Mouse (Mus musculus): Measurements from ENCODE around the gene Vstm5. TPM values are rescaled to one million over a fixed set of nuclear protein-coding genes. Genes with fewer than 3 reads are reported as not detected.
"Not testable (repeated sequence)": the region's sequence is repeated elsewhere in the genome, so short reads cannot be mapped to it uniquely, and the experiment has no call there.

Vstm5 gene
- 7.9 and 8.7 TPM in 2 replicates for polyA plus RNA-seq (2015; fragmentation: Nextera tagmentation; extraction: Ambion mirVana)

- Histone ChIP-seq H3K4me2 (replicated peaks; ENCODE audit: low read depth, low read length) (peak within 1 kb of the TSS; percentile 84), H3K36me3 (ENCODE audit: insufficient read depth, low read length) (no peaks in the 10 kb centered on the region), H3K4me1 (ENCODE audit: insufficient read depth, low read length) (peaks cover 14% of the 10 kb centered on the region), H3K4me3 (ENCODE audit: low read length) (peak within 1 kb of the TSS; percentile 57), H3K9ac (replicated peaks; ENCODE audit: low read length) (peak within 1 kb of the TSS; percentile 73), H3K27me3 (ENCODE audit: insufficient read depth, low read length) (no peaks in the 10 kb centered on the region), H3K9me3 (ENCODE audit: low read length) (no peaks in the 10 kb centered on the region), H3K27ac (ENCODE audit: low read length) (peak within 1 kb of the TSS; percentile 57)
- 4% methylated on average over 35 of the region's 35 CpGs for WGBS
- peak; percentile 62 for ATAC-seq (ENCODE audit: low FRiP score, low TSS enrichment)
These were observed at the start of gene Vstm5 for GRCm38 (mm10) chr9:15239042-15239925. TSS of gene Vstm5 (plus strand) at chr9:15239045.

- H3K36me3 ChIP-seq (ENCODE audit: insufficient read depth, low read length); H3K27me3 ChIP-seq (ENCODE audit: insufficient read depth, low read length); H3K4me3 ChIP-seq (ENCODE audit: low read length); ATAC-seq (ENCODE audit: low FRiP score, low TSS enrichment); H3K9me3 ChIP-seq (ENCODE audit: low read length); H3K4me2 ChIP-seq (replicated peaks; ENCODE audit: low read depth, low read length); H3K4me1 ChIP-seq (ENCODE audit: insufficient read depth, low read length); H3K9ac ChIP-seq (replicated peaks; ENCODE audit: low read length); H3K27ac ChIP-seq (ENCODE audit: low read length): not testable (repeated sequence)
- 83% methylated on average over 10 of the region's 10 CpGs for WGBS
These were observed 44.0 kb upstream of the Vstm5 start for GRCm38 (mm10) chr9:15194806-15195205.

- 76% methylated on average over 4 of the region's 4 CpGs for WGBS
- no peak overlapping the region for H3K4me3 ChIP-seq (ENCODE audit: low read length)
- no peaks in the 10 kb centered on the region for H3K4me1 ChIP-seq (ENCODE audit: insufficient read depth, low read length)
- H3K9me3 ChIP-seq (ENCODE audit: low read length): no peaks in the 10 kb centered on the region
- H3K9ac ChIP-seq (replicated peaks; ENCODE audit: low read length): no peak overlapping the region
- H3K4me2 ChIP-seq (replicated peaks; ENCODE audit: low read depth, low read length): no peak overlapping the region
- no peak for ATAC-seq (ENCODE audit: low FRiP score, low TSS enrichment)
- H3K27ac ChIP-seq (ENCODE audit: low read length): no peak overlapping the region
- no peaks in the 10 kb centered on the region for H3K36me3 ChIP-seq (ENCODE audit: insufficient read depth, low read length)
- H3K27me3 ChIP-seq (ENCODE audit: insufficient read depth, low read length): no peaks in the 10 kb centered on the region
These were observed 32.2 kb upstream of the Vstm5 start for GRCm38 (mm10) chr9:15206631-15207030.

GRCm38 (mm10) chr9:15209320-15209719, 29.5 kb upstream of the Vstm5 start:
- WGBS: 78% methylated on average over 2 of the region's 2 CpGs
- no peak overlapping the region for H3K9ac ChIP-seq (replicated peaks; ENCODE audit: low read length)
- no peaks in the 10 kb centered on the region for H3K4me1 ChIP-seq (ENCODE audit: insufficient read depth, low read length)
- no peak for ATAC-seq (ENCODE audit: low FRiP score, low TSS enrichment)
- H3K27ac ChIP-seq (ENCODE audit: low read length): no peak overlapping the region
- H3K4me3 ChIP-seq (ENCODE audit: low read length): no peak overlapping the region
- no peaks in the 10 kb centered on the region for H3K9me3 ChIP-seq (ENCODE audit: low read length)
- no peaks in the 10 kb centered on the region for H3K27me3 ChIP-seq (ENCODE audit: insufficient read depth, low read length)
- no peaks in the 10 kb centered on the region for H3K36me3 ChIP-seq (ENCODE audit: insufficient read depth, low read length)
- H3K4me2 ChIP-seq (replicated peaks; ENCODE audit: low read depth, low read length): no peak overlapping the region

GRCm38 (mm10) chr9:15211876-15212275, 27.0 kb upstream of the Vstm5 start:
- ATAC-seq (ENCODE audit: low FRiP score, low TSS enrichment): no peak
- Histone ChIP-seq H3K4me1 (ENCODE audit: insufficient read depth, low read length) (no peaks in the 10 kb centered on the region), H3K4me2 (replicated peaks; ENCODE audit: low read depth, low read length) (no peak overlapping the region), H3K4me3 (ENCODE audit: low read length) (no peak overlapping the region), H3K27ac (ENCODE audit: low read length) (no peak overlapping the region), H3K36me3 (ENCODE audit: insufficient read depth, low read length) (no peaks in the 10 kb centered on the region), H3K9me3 (ENCODE audit: low read length) (no peaks in the 10 kb centered on the region), H3K27me3 (ENCODE audit: insufficient read depth, low read length) (no peaks in the 10 kb centered on the region), H3K9ac (replicated peaks; ENCODE audit: low read length) (no peak overlapping the region)
- 76% methylated on average over 3 of the region's 3 CpGs for WGBS

- no peak overlapping the region for H3K4me3 ChIP-seq (ENCODE audit: low read length)
- ATAC-seq (ENCODE audit: low FRiP score, low TSS enrichment): no peak
- H3K27me3 ChIP-seq (ENCODE audit: insufficient read depth, low read length): no peaks in the 10 kb centered on the region
These were observed 25.1 kb upstream of the Vstm5 start for GRCm38 (mm10) chr9:15213695-15214094.

GRCm38 (mm10) chr9:15224912-15225311, 13.9 kb upstream of the Vstm5 start:
- no peaks in the 10 kb centered on the region for H3K36me3 ChIP-seq (ENCODE audit: insufficient read depth, low read length)
- no peak overlapping the region for H3K4me2 ChIP-seq (replicated peaks; ENCODE audit: low read depth, low read length)
- H3K9me3 ChIP-seq (ENCODE audit: low read length): no peaks in the 10 kb centered on the region
- no peak for ATAC-seq (ENCODE audit: low FRiP score, low TSS enrichment)
- H3K4me3 ChIP-seq (ENCODE audit: low read length): no peak overlapping the region
- no peak overlapping the region for H3K9ac ChIP-seq (replicated peaks; ENCODE audit: low read length)
- H3K27ac ChIP-seq (ENCODE audit: low read length): no peak overlapping the region
- H3K4me1 ChIP-seq (ENCODE audit: insufficient read depth, low read length): no peaks in the 10 kb centered on the region
- H3K27me3 ChIP-seq (ENCODE audit: insufficient read depth, low read length): no peaks in the 10 kb centered on the region
- 43% methylated on average over 2 of the region's 2 CpGs for WGBS

More at GRCm38 (mm10) chr9:15213695-15214094, 25.1 kb upstream of the Vstm5 start:
- no peaks in the 10 kb centered on the region for H3K4me1 ChIP-seq (ENCODE audit: insufficient read depth, low read length)
- no peak overlapping the region for H3K27ac ChIP-seq (ENCODE audit: low read length)
- no peaks in the 10 kb centered on the region for H3K9me3 ChIP-seq (ENCODE audit: low read length)
- 63% methylated on average over 1 of the region's 1 CpGs for WGBS
- no peaks in the 10 kb centered on the region for H3K36me3 ChIP-seq (ENCODE audit: insufficient read depth, low read length)
- no peak overlapping the region for H3K4me2 ChIP-seq (replicated peaks; ENCODE audit: low read depth, low read length)
- no peak overlapping the region for H3K9ac ChIP-seq (replicated peaks; ENCODE audit: low read length)

- no peaks in the 10 kb centered on the region for H3K27me3 ChIP-seq (ENCODE audit: insufficient read depth, low read length)
- H3K36me3 ChIP-seq (ENCODE audit: insufficient read depth, low read length): no peaks in the 10 kb centered on the region
- no peak overlapping the region for H3K4me3 ChIP-seq (ENCODE audit: low read length)
- H3K4me2 ChIP-seq (replicated peaks; ENCODE audit: low read depth, low read length): no peak overlapping the region
- H3K9me3 ChIP-seq (ENCODE audit: low read length): peaks cover 3% of the 10 kb centered on the region; the same call in 1 of the 2 replicates
- ATAC-seq (ENCODE audit: low FRiP score, low TSS enrichment): no peak
- H3K4me1 ChIP-seq (ENCODE audit: insufficient read depth, low read length): no peaks in the 10 kb centered on the region; the same call in 1 of the 2 replicates
- H3K27ac ChIP-seq (ENCODE audit: low read length): no peak overlapping the region
- WGBS: 93% methylated on average over 3 of the region's 3 CpGs
- no peak overlapping the region for H3K9ac ChIP-seq (replicated peaks; ENCODE audit: low read length)
These were observed 6.4 kb upstream of the Vstm5 start for GRCm38 (mm10) chr9:15232445-15232844.

GRCm38 (mm10) chr9:15233604-15234003, 5.2 kb upstream of the Vstm5 start:
- no peak overlapping the region for H3K4me2 ChIP-seq (replicated peaks; ENCODE audit: low read depth, low read length)
- H3K27ac ChIP-seq (ENCODE audit: low read length): no peak overlapping the region
- ATAC-seq (ENCODE audit: low FRiP score, low TSS enrichment): no peak
- peaks cover 3% of the 10 kb centered on the region; the same call in 1 of the 2 replicates for H3K9me3 ChIP-seq (ENCODE audit: low read length)
- no peak overlapping the region for H3K9ac ChIP-seq (replicated peaks; ENCODE audit: low read length)
- peaks cover 7% of the 10 kb centered on the region for H3K4me1 ChIP-seq (ENCODE audit: insufficient read depth, low read length)
- no peaks in the 10 kb centered on the region for H3K36me3 ChIP-seq (ENCODE audit: insufficient read depth, low read length)
- WGBS: 86% methylated on average over 1 of the region's 1 CpGs
- H3K27me3 ChIP-seq (ENCODE audit: insufficient read depth, low read length): no peaks in the 10 kb centered on the region
- no peak overlapping the region for H3K4me3 ChIP-seq (ENCODE audit: low read length)

GRCm38 (mm10) chr9:15235986-15236385, 2.9 kb upstream of the Vstm5 start:
- H3K4me3 ChIP-seq (ENCODE audit: low read length): no peak overlapping the region

More at GRCm38 (mm10) chr9:15235986-15236385, 2.9 kb upstream of the Vstm5 start:
- H3K27me3 ChIP-seq (ENCODE audit: insufficient read depth, low read length): no peaks in the 10 kb centered on the region
- H3K9ac ChIP-seq (replicated peaks; ENCODE audit: low read length): no peak overlapping the region
- H3K9me3 ChIP-seq (ENCODE audit: low read length): peaks cover 3% of the 10 kb centered on the region; the same call in 1 of the 2 replicates
- H3K4me1 ChIP-seq (ENCODE audit: insufficient read depth, low read length): peaks cover 11% of the 10 kb centered on the region
- WGBS: 77% methylated on average over 3 of the region's 3 CpGs
- no peaks in the 10 kb centered on the region for H3K36me3 ChIP-seq (ENCODE audit: insufficient read depth, low read length)
- peak overlapping the region; percentile 84; the same call in 1 of the 2 replicates for H3K27ac ChIP-seq (ENCODE audit: low read length)
- H3K4me2 ChIP-seq (replicated peaks; ENCODE audit: low read depth, low read length): no peak overlapping the region
- no peak for ATAC-seq (ENCODE audit: low FRiP score, low TSS enrichment)

Data from kidney, embryonic 16.5 days (tissue).